Mouse (Mus musculus): Measurements from ENCODE around the gene Coro1a.
"Not testable (repeated sequence)": the region's sequence is repeated elsewhere in the genome, so short reads cannot be mapped to it uniquely, and the experiment has no call there.

The Coro1a gene

GRCm38 (mm10) chr7:126689021-126689420 lies 18.6 kb downstream of the Coro1a start:
- no peak for DNase-seq (ENCODE audit: low read depth, low spot score)

- not testable (repeated sequence) for DNase-seq (ENCODE audit: low read depth, low spot score)
Measured at GRCm38 (mm10) chr7:126688156-126688555, 19.4 kb downstream of the Coro1a start.

- DNase-seq (ENCODE audit: low read depth, low spot score): no peak
Measured at GRCm38 (mm10) chr7:126681221-126681620, 26.4 kb downstream of the Coro1a start.

GRCm38 (mm10) chr7:126679683-126680082 lies 27.9 kb downstream of the Coro1a start:
- no peak for DNase-seq (ENCODE audit: low read depth, low spot score)

GRCm38 (mm10) chr7:126678545-126679341 lies 28.8 kb downstream of the Coro1a start:
- DNase-seq (ENCODE audit: low read depth, low spot score): no peak

GRCm38 (mm10) chr7:126676631-126677220 lies 30.9 kb downstream of the Coro1a start:
- no peak for DNase-seq (ENCODE audit: low read depth, low spot score)

- no peak for DNase-seq (ENCODE audit: low read depth, low spot score)
Measured at GRCm38 (mm10) chr7:126676207-126676606, 31.4 kb downstream of the Coro1a start, which contains the start of gene Sult1a1. Sult1a1 (minus strand) TSS chr7:126676432.

- DNase-seq (ENCODE audit: low read depth, low spot score): no peak
Measured at GRCm38 (mm10) chr7:126675104-126675503, 32.5 kb downstream of the Coro1a start.

- DNase-seq (ENCODE audit: low read depth, low spot score): no peak
Measured at GRCm38 (mm10) chr7:126672111-126672510, 35.5 kb downstream of the Coro1a start.

- no peak for DNase-seq (ENCODE audit: low read depth, low spot score)
Measured at GRCm38 (mm10) chr7:126670152-126670551, 37.4 kb downstream of the Coro1a start.

GRCm38 (mm10) chr7:126668452-126668851 lies 39.1 kb downstream of the Coro1a start:
- no peak for DNase-seq (ENCODE audit: low read depth, low spot score)

GRCm38 (mm10) chr7:126667495-126668090 lies 40.0 kb downstream of the Coro1a start:
- no peak for DNase-seq (ENCODE audit: low read depth, low spot score)

GRCm38 (mm10) chr7:126665269-126665668 lies 42.3 kb downstream of the Coro1a start:
- DNase-seq (ENCODE audit: low read depth, low spot score): no peak

- DNase-seq (ENCODE audit: low read depth, low spot score): no peak
Measured at GRCm38 (mm10) chr7:126663646-126664045, 43.9 kb downstream of the Coro1a start.

GRCm38 (mm10) chr7:126659771-126660170 lies 47.8 kb downstream of the Coro1a start:
- no peak for DNase-seq (ENCODE audit: low read depth, low spot score)

GRCm38 (mm10) chr7:126657522-126657921 lies 50.1 kb downstream of the Coro1a start:
- DNase-seq (ENCODE audit: low read depth, low spot score): no peak

GRCm38 (mm10) chr7:126655695-126656094 lies 51.9 kb downstream of the Coro1a start:
- DNase-seq (ENCODE audit: low read depth, low spot score): no peak

GRCm38 (mm10) chr7:126653991-126654390 lies 53.6 kb downstream of the Coro1a start:
- DNase-seq (ENCODE audit: low read depth, low spot score): no peak

GRCm38 (mm10) chr7:126650852-126651251 lies 56.7 kb downstream of the Coro1a start:
- no peak for DNase-seq (ENCODE audit: low read depth, low spot score)
